Mouse (Mus musculus) CD4-positive, CD25-positive, alpha-beta regulatory T cell (primary cell): ENCODE results near the gene Prcc. TPM values are rescaled to one million over a fixed set of nuclear protein-coding genes. Genes with fewer than 3 reads are reported as not detected.

Experiments used
- polyA plus RNA-seq: library from polyadenylated mRNA; unstranded; fragments of 100-300 nt; shearing (Covaris generic); gene quantifications from one replicate; pipeline ENCODE4 v1.2.1, GENCODE M21; 2017

The Prcc gene
- polyA plus RNA-seq, result 20.5 TPM

DNA sequence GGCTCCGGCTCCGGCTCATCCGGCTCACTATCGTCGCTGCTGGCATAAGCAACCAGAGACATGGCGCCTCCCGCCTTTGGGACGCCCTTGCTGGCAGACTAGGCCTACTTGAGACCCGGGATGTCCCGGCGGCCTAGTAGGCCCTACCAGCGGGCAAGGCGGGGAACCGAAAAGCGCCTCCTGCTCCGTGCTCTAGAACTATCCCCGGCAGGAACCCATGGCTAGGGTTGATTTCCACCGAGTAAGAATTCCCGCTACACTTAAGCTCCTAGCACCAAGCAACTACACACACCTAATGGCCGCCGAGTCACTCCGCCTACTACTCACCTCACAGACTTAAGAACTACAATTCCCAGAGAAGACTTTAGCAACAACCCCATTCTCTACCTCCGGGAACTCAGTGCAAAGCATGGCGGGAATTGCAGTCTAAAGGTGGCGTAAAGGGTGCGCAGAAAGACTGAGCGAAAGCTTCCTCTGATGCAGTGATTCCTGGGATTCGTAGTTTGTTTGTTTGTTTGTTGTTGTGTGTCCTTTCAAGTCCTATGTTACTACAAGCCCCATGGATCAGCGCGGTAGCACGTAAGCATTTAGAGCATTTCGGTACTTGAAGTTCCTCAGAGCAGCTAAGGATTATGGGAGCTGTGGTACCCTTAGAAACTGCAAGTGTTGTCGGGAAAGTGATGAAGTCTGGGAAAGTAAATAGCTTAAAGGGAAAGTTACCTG is at the start of gene Prcc:
Prcc (minus strand) TSS at position 328 of the 723 bp plus-strand sequence.

DNA sequence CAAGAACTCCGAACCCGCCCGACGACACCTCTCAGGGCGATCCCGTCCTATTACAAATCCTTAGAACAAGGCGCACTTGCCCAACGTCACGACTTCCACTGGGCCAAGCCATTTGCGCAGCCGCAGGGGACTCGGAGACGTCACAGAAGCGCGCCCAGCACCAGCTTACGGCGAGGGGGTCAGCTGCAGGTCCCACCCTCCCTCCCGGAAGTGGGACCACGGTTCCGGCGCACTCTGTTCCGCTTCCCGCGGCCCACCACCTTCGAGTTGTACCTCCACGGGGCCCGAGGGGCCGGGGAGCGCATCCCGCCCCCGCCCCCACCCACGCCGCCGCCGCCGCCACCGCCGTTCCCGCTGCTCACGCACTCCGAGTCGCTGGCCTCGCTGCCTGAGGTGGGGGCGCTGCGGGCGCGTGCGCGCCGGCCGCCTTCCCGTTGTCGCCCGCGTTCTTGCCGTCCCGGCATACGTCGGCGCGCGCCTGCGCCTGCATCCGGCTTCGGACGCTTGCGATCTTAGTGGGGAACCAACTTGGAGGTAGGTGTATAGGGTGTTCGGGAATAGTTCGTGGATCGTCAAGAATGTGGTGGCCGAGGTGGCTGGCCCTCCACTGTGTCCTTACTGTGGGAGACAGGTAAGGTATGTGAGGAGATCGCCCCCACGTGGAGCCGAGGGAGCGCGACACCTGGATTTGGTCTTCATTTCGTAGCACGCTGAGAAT is 44.8 kb upstream of the Prcc start, which contains the start of the genes Isg20l2 and Rrnad1:
Isg20l2 (plus strand) TSS at position 237 of the 718 bp plus-strand sequence.
Rrnad1 (minus strand) TSS at position 640 of the 718 bp plus-strand sequence.

DNA sequence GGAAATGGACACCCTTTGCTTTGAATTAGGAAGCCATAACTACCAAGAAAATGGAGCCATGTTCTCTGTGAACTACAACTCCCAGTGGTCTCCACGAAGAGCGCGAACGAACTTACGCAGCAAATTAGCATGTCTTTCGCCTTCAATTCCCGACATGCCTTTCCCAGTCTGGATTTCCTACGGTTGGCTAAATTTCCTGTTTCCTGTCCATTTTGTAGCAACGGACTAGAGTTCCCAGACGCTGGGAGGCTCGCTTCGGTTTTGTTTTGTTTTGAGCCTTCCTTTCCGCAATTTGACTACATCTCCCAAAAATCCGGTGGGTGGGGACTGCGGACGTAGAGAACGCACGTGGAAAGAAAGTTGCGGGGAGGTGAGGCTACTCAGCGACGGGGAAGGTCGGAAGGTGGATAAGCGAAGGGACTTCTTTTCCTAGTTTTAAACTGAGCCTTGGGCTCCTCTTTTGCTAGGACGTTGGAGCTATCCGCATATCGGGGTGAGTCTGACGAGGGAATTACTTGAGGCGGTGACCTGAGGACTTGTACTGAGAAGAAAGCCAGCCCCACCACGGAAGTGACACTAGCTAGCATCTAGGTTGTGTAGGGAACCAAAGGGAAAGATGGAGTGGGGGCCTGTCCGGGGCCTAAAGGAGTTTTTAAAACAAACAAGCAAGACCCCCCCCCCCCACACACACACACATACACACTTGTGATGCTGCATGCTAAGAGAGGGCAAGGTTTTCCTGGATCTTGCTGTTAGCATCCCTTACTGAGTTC is 34.1 kb upstream of the Prcc start, which contains the start of gene Mrpl24:
Mrpl24 (plus strand) TSS at position 171 of the 773 bp plus-strand sequence.

DNA sequence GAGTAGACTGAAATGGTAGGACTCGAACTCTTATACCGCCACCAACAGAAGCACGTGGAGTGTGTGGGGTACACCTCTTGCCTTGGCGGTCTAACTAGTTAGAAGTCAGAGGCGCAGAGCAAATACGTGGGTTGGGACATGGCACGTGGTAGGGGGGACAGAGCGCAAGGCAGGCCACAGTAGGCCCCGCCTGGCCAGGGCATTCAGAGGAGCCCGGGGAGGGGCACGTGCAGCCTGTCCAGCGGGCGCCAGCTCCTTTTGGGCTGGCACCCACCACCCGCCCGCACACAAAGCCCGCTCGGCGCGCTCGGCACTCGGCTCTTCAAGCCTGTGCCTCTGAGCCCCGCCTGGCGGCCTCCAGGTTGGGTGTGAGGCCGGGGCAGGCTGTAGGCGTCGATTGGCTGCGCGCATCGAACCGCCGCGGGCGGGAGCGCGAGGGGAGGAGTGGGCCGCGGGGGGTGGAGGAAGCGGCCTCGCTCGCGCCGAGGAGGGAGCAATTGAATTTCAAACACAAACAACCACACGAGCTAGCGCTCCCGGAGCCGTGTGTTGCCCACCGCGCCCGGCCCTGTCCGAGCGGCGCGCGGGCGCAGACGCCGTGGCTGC is 20.6 kb upstream of the Prcc start, which contains the start of gene Hdgf:
Hdgf (plus strand) TSS at position 442 of the 606 bp plus-strand sequence.

DNA sequence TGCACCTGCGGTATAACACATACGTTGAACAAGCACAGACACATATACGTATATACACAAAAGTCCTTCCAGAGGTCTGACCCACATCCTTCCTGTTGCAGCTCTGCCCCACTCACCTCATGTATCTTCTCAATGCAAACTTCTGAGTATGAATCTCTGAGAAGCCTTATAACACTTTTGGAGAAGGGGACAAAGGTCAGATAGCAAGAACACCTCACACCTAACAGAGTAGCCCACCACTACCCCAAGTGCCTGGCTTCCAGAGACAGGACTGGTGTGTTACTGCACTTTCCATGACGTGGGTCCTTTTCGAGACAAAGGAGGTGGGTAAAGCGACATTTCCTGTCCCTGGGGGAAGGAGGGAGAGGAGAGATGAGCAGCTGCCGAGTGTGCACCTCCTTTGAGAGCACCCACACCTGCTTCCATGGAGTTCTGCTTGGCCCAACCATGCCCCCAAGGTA is 38.7 kb downstream of the Prcc start, which contains the start of gene Sh2d2a:
Sh2d2a (plus strand) TSS at position 106 of the 461 bp plus-strand sequence.

DNA sequence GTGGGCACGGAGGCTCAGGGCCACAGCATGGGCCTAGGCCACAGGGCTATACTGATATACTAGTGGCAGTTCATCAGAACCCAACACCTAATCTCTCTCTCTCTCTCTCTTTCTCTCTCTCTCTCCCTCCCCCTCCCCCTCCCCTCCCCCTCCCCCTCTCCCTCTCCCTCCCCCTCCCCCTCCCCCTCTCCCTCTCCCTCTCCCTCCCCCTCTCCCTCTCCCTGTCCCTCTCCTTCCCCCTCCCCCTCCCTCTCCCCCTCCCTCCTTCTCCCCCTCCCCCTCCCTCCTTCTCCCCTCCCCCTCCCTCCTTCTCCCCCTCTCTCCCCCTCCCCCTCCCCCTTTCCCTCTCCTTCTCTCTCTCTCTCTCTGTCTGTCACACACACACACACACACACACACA is 61.2 kb downstream of the Prcc start, which contains the start of gene Pear1:
Pear1 (minus strand) TSS at position 101 of the 400 bp plus-strand sequence.

Other genes starting within 250 kb of the Prcc start
- 0.31 TPM for gene Lrrc71, start 137.0 kb downstream of the Prcc start, polyA plus RNA-seq
- 0.51 TPM for gene Ntrk1, start 90.4 kb downstream of the Prcc start, polyA plus RNA-seq
- 0.25 TPM for gene Insrr, start 88.7 kb downstream of the Prcc start, polyA plus RNA-seq
- 74.7 TPM for gene Pear1, start 61.3 kb downstream of the Prcc start, polyA plus RNA-seq
- 256 TPM for gene Sh2d2a, start 38.9 kb downstream of the Prcc start, polyA plus RNA-seq
- 165 TPM for gene Hdgf, start 20.7 kb upstream of the Prcc start, polyA plus RNA-seq
- 127 TPM for gene Mrpl24, start 33.9 kb upstream of the Prcc start, polyA plus RNA-seq
- gene Isg20l2, start 44.7 kb upstream of the Prcc start, polyA plus RNA-seq, result 32.6 TPM
- 29.8 TPM for gene Rrnad1, start 45.1 kb upstream of the Prcc start, polyA plus RNA-seq
- not detected for gene Crabp2, start 63.1 kb upstream of the Prcc start, polyA plus RNA-seq
- 0.16 TPM for gene Nes, start 85.5 kb upstream of the Prcc start, polyA plus RNA-seq
- gene Bcan, start 114.6 kb upstream of the Prcc start, polyA plus RNA-seq, result not detected
- gene Hapln2, start 142.0 kb upstream of the Prcc start, polyA plus RNA-seq, result 0.13 TPM
- 30.2 TPM for gene Gpatch4, start 157.5 kb upstream of the Prcc start, polyA plus RNA-seq
- 92.3 TPM for gene Naxe, start 172.9 kb upstream of the Prcc start, polyA plus RNA-seq
- not detected for gene Ttc24, start 192.7 kb upstream of the Prcc start, polyA plus RNA-seq
- gene Iqgap3, start 196.4 kb upstream of the Prcc start, polyA plus RNA-seq, result 0.38 TPM